Mouse (Mus musculus) heart, embryonic 14.5 days (tissue): ENCODE results near the gene Bdkrb1. TPM values are rescaled to one million over a fixed set of nuclear protein-coding genes. Genes with fewer than 3 reads are reported as not detected.

ENCODE experiments used
- ATAC-seq: fragments of 200-750 bp; cut with Nextera tagmentation; 2 replicates; pipeline ENCODE4 v1.8.0; 2017; ENCODE audit warnings: low read depth, moderate TSS enrichment; ENCODE audit not compliant: insufficient number of reproducible peaks, insufficient read depth, low FRiP score
- H3K27ac ChIP-seq, 2 experiments: fragments of 200-500 bp in 1 of 2; fragments of 300-500 bp in 1 of 2; sonication (generic) in 1 of 2; replicated peaks in 1 of 2; 2 replicates each; pipeline ENCODE4 v1.5.1; 2012 to 2014; ENCODE audit warnings: low read depth in 2 of 2, low read length in 2 of 2, control low read depth in 1 of 2, mild to moderate bottlenecking in 1 of 2, mixed read lengths in 1 of 2; ENCODE audit not compliant: control insufficient read depth in 1 of 2, insufficient read depth in 1 of 2
- H3K27me3 ChIP-seq: fragments of 300-500 bp; sonication (generic); 2 replicates; pipeline ENCODE4 v1.6.1; 2014; ENCODE audit warnings: mild to moderate bottlenecking, low read length, control low read depth; ENCODE audit not compliant: control insufficient read depth, insufficient read depth
- H3K36me3 ChIP-seq: fragments of 300-500 bp; sonication (generic); 2 replicates; pipeline ENCODE4 v1.6.1; 2014; ENCODE audit warnings: mild to moderate bottlenecking, control low read depth, low read length, mixed read lengths; ENCODE audit not compliant: control insufficient read depth, insufficient read depth
- H3K4me1 ChIP-seq, 2 experiments: fragments of 200-500 bp in 1 of 2; fragments of 300-500 bp in 1 of 2; sonication (generic) in 1 of 2; 2 replicates each; pipeline ENCODE4 v1.6.1; 2012 to 2014; ENCODE audit warnings: low read length in 2 of 2, control low read depth in 1 of 2, mixed read lengths in 1 of 2; ENCODE audit not compliant: control insufficient read depth in 2 of 2, insufficient read depth in 2 of 2
- H3K4me2 ChIP-seq: fragments of 300-500 bp; sonication (generic); 2 replicates; pipeline ENCODE4 v1.6.1; 2014; ENCODE audit warnings: mild to moderate bottlenecking, low read length
- H3K4me3 ChIP-seq, 2 experiments: fragments of 200-500 bp in 1 of 2; fragments of 300-500 bp in 1 of 2; sonication (generic) in 1 of 2; 2 replicates each; pipeline ENCODE4 v1.5.1; 2012 to 2014; ENCODE audit warnings: low read length in 2 of 2, mild to moderate bottlenecking in 2 of 2, control low read depth in 1 of 2, low read depth in 1 of 2, moderate library complexity in 1 of 2; ENCODE audit not compliant: control insufficient read depth in 1 of 2, insufficient read depth in 1 of 2
- H3K9ac ChIP-seq: fragments of 300-500 bp; sonication (generic); 2 replicates; pipeline ENCODE4 v1.6.1; 2014; ENCODE audit warnings: mild to moderate bottlenecking, low read length
- H3K9me3 ChIP-seq: fragments of 300-500 bp; sonication (generic); 2 replicates; pipeline ENCODE4 v1.6.1; 2016; ENCODE audit warnings: low read length, control low read depth; ENCODE audit not compliant: control insufficient read depth
- WGBS: fragments of 180-500 bp; shearing (Covaris S2); extraction: QIAGEN DNeasy Blood & Tissue Kit; methylation state at CpG from one replicate; pipeline ENCODE4 v1.1.7; 2014; 5-methylcytosine and 5-hydroxymethylcytosine counted together
- polyA plus RNA-seq: library from polyadenylated mRNA; unstranded; fragments of >200 nt; fragmentation: Nextera tagmentation; extraction: Ambion mirVana; gene quantifications from 2 replicates; pipeline ENCODE4 v1.2.1, GENCODE M21; 2014

Gene Bdkrb1
- polyA plus RNA-seq, 1 experiment from 2014 or later: not detected

GRCm38 (mm10) chr12:105598503-105598902 lies 4.4 kb upstream of the Bdkrb1 start:
- no peak overlapping the region for H3K4me2 ChIP-seq
- ATAC-seq: no peak
- 73% methylated on average over 10 of the region's 10 CpGs for WGBS
- no peaks in the 10 kb centered on the region for H3K27me3 ChIP-seq
- no peak overlapping the region for H3K4me3 ChIP-seq
- peaks cover 7% of the 10 kb centered on the region in 2 experiments; a peak in 3 of 4 replicates for H3K4me1 ChIP-seq
- H3K36me3 ChIP-seq: no peaks in the 10 kb centered on the region
- H3K9ac ChIP-seq: no peak overlapping the region
- H3K9me3 ChIP-seq: no peaks in the 10 kb centered on the region
- no peak overlapping the region for H3K27ac ChIP-seq

GRCm38 (mm10) chr12:105599098-105599497 lies 3.8 kb upstream of the Bdkrb1 start:
- Histone ChIP-seq H3K4me3 (no peak overlapping the region), H3K4me2 (no peak overlapping the region), H3K9me3 (no peaks in the 10 kb centered on the region), H3K36me3 (no peaks in the 10 kb centered on the region), H3K27me3 (no peaks in the 10 kb centered on the region), H3K27ac (no peak overlapping the region), H3K9ac (no peak overlapping the region), H3K4me1 (peaks cover 7% of the 10 kb centered on the region in 2 experiments; a peak in 3 of 4 replicates)
- 70% methylated on average over 5 of the region's 5 CpGs for WGBS
- no peak for ATAC-seq

GRCm38 (mm10) chr12:105601586-105601985 lies 1.3 kb upstream of the Bdkrb1 start:
- H3K4me2 ChIP-seq: no peak overlapping the region
- no peak overlapping the region for H3K27ac ChIP-seq
- no peak overlapping the region for H3K4me3 ChIP-seq
- no peak for ATAC-seq
- 34% methylated on average over 6 of the region's 6 CpGs for WGBS
- H3K9ac ChIP-seq: no peak overlapping the region
- H3K9me3 ChIP-seq: no peaks in the 10 kb centered on the region
- H3K4me1 ChIP-seq: peaks cover 2 to 7% of the 10 kb centered on the region in 2 experiments; a peak in 2 of 4 replicates
- H3K36me3 ChIP-seq: no peaks in the 10 kb centered on the region
- H3K27me3 ChIP-seq: no peaks in the 10 kb centered on the region

GRCm38 (mm10) chr12:105603904-105604303 lies 1.0 kb downstream of the Bdkrb1 start:
- no peak for ATAC-seq
- WGBS: 91% methylated on average over 11 of the region's 11 CpGs
- no peak overlapping the region for H3K9ac ChIP-seq
- no peaks in the 10 kb centered on the region for H3K9me3 ChIP-seq
- H3K4me1 ChIP-seq: peaks cover 2 to 7% of the 10 kb centered on the region in 2 experiments; a peak in 2 of 4 replicates
- no peaks in the 10 kb centered on the region for H3K27me3 ChIP-seq
- no peak overlapping the region for H3K27ac ChIP-seq
- H3K4me2 ChIP-seq: no peak overlapping the region
- H3K36me3 ChIP-seq: no peaks in the 10 kb centered on the region
- no peak overlapping the region for H3K4me3 ChIP-seq

- no peak overlapping the region for H3K9ac ChIP-seq
- H3K27me3 ChIP-seq: no peaks in the 10 kb centered on the region
- no peak overlapping the region for H3K27ac ChIP-seq
- WGBS: 35% methylated on average over 8 of the region's 8 CpGs
- ATAC-seq: no peak
- H3K4me3 ChIP-seq: no peak overlapping the region
- H3K4me1 ChIP-seq: peaks cover 2 to 7% of the 10 kb centered on the region in 2 experiments; a peak in 2 of 4 replicates
- no peak overlapping the region for H3K4me2 ChIP-seq
- H3K9me3 ChIP-seq: no peaks in the 10 kb centered on the region
- no peaks in the 10 kb centered on the region for H3K36me3 ChIP-seq
These were observed 2.3 kb downstream of the Bdkrb1 start for GRCm38 (mm10) chr12:105605212-105605611.

- Histone ChIP-seq H3K9me3 (no peaks in the 10 kb centered on the region), H3K27me3 (no peaks in the 10 kb centered on the region), H3K36me3 (no peaks in the 10 kb centered on the region), H3K4me2 (no peak overlapping the region), H3K4me3 (no peak overlapping the region), H3K4me1 (peaks cover under 1 to 3% of the 10 kb centered on the region in 2 experiments; a peak in 2 of 4 replicates), H3K27ac (no peak overlapping the region), H3K9ac (no peak overlapping the region)
- ATAC-seq: no peak
- WGBS: 68% methylated on average over 4 of the region's 4 CpGs
These were observed 4.0 kb downstream of the Bdkrb1 start for GRCm38 (mm10) chr12:105606881-105607280.

GRCm38 (mm10) chr12:105611045-105611444 lies 8.2 kb downstream of the Bdkrb1 start:
- no peak overlapping the region for H3K4me3 ChIP-seq
- WGBS: 85% methylated on average over 2 of the region's 2 CpGs

GRCm38 (mm10) chr12:105611748-105612147 lies 8.9 kb downstream of the Bdkrb1 start:
- Histone ChIP-seq H3K4me3 (no peak overlapping the region), H3K4me2 (no peak overlapping the region), H3K9me3 (no peaks in the 10 kb centered on the region), H3K4me1 (peaks cover 9 to 13% of the 10 kb centered on the region in 2 experiments), H3K27ac (no peak overlapping the region), H3K36me3 (peaks cover 27% of the 10 kb centered on the region), H3K27me3 (no peaks in the 10 kb centered on the region), H3K9ac (no peak overlapping the region)
- 19% methylated on average over 7 of the region's 7 CpGs for WGBS
- no peak for ATAC-seq

More at GRCm38 (mm10) chr12:105611045-105611444, 8.2 kb downstream of the Bdkrb1 start:
- Histone ChIP-seq H3K27me3 (no peaks in the 10 kb centered on the region), H3K4me1 (peaks cover 9 to 13% of the 10 kb centered on the region in 2 experiments), H3K36me3 (peaks cover 20% of the 10 kb centered on the region), H3K9me3 (no peaks in the 10 kb centered on the region), H3K27ac (no peak overlapping the region), H3K4me2 (no peak overlapping the region), H3K9ac (no peak overlapping the region)
- no peak for ATAC-seq
